Mouse (Mus musculus): ENCODE results near the gene Shc4.

The Shc4 gene

GRCm38 (mm10) chr2:125644912-125645311 lies 79.0 kb downstream of the Shc4 start:
- no peak for DNase-seq (ENCODE audit: low read depth, low spot score)

GRCm38 (mm10) chr2:125637331-125637730 lies 86.6 kb downstream of the Shc4 start:
- no peak for DNase-seq (ENCODE audit: low read depth, low spot score)

GRCm38 (mm10) chr2:125630010-125630409 lies 93.9 kb downstream of the Shc4 start:
- no peak for DNase-seq (ENCODE audit: low read depth, low spot score)

GRCm38 (mm10) chr2:125628487-125628886 lies 95.5 kb downstream of the Shc4 start:
- DNase-seq (ENCODE audit: low read depth, low spot score), result no peak

- no peak for DNase-seq (ENCODE audit: low read depth, low spot score)
Measured at GRCm38 (mm10) chr2:125626536-125626935, 97.4 kb downstream of the Shc4 start.

GRCm38 (mm10) chr2:125624837-125625351 lies 99.1 kb downstream of the Shc4 start, which contains the start of gene Cep152:
Gene Cep152 (minus strand): TSS chr2:125625113.
- DNase-seq (ENCODE audit: low read depth, low spot score), result peak; percentile 92

- no peak for DNase-seq (ENCODE audit: low read depth, low spot score)
Measured at GRCm38 (mm10) chr2:125624127-125624685, 99.7 kb downstream of the Shc4 start.

- no peak for DNase-seq (ENCODE audit: low read depth, low spot score)
Measured at GRCm38 (mm10) chr2:125623211-125623610, 100.7 kb downstream of the Shc4 start.

GRCm38 (mm10) chr2:125620213-125620907 lies 103.6 kb downstream of the Shc4 start:
- DNase-seq (ENCODE audit: low read depth, low spot score), result no peak

- DNase-seq (ENCODE audit: low read depth, low spot score), result no peak
Measured at GRCm38 (mm10) chr2:125615858-125616424, 108.0 kb downstream of the Shc4 start.

GRCm38 (mm10) chr2:125615440-125615839 lies 108.5 kb downstream of the Shc4 start:
- DNase-seq (ENCODE audit: low read depth, low spot score), result no peak

GRCm38 (mm10) chr2:125606220-125606845 lies 117.6 kb downstream of the Shc4 start:
- DNase-seq (ENCODE audit: low read depth, low spot score), result no peak

- peak; percentile 28 for DNase-seq (ENCODE audit: low read depth, low spot score)
Measured at GRCm38 (mm10) chr2:125604646-125605045, 119.3 kb downstream of the Shc4 start.

- no peak for DNase-seq (ENCODE audit: low read depth, low spot score)
Measured at GRCm38 (mm10) chr2:125602970-125603369, 121.0 kb downstream of the Shc4 start.

GRCm38 (mm10) chr2:125598958-125599357 lies 125.0 kb downstream of the Shc4 start:
- DNase-seq (ENCODE audit: low read depth, low spot score), result no peak

GRCm38 (mm10) chr2:125598251-125598650 lies 125.7 kb downstream of the Shc4 start:
- no peak for DNase-seq (ENCODE audit: low read depth, low spot score)

GRCm38 (mm10) chr2:125594786-125595185 lies 129.2 kb downstream of the Shc4 start:
- no peak for DNase-seq (ENCODE audit: low read depth, low spot score)

- no peak for DNase-seq (ENCODE audit: low read depth, low spot score)
Measured at GRCm38 (mm10) chr2:125594072-125594471, 129.9 kb downstream of the Shc4 start.

GRCm38 (mm10) chr2:125591895-125592294 lies 132.1 kb downstream of the Shc4 start:
- no peak for DNase-seq (ENCODE audit: low read depth, low spot score)

GRCm38 (mm10) chr2:125589287-125589686 lies 134.7 kb downstream of the Shc4 start:
- DNase-seq (ENCODE audit: low read depth, low spot score), result no peak

- DNase-seq (ENCODE audit: low read depth, low spot score), result no peak
Measured at GRCm38 (mm10) chr2:125581081-125581480, 142.9 kb downstream of the Shc4 start.

- no peak for DNase-seq (ENCODE audit: low read depth, low spot score)
Measured at GRCm38 (mm10) chr2:125577670-125578069, 146.3 kb downstream of the Shc4 start.
